Mouse (Mus musculus) intestine, embryonic 15.5 days (tissue): ENCODE data around the gene Gm37240. TPM values are rescaled to one million over a fixed set of nuclear protein-coding genes. Genes with fewer than 3 reads are reported as not detected.

Experiments
- ATAC-seq: fragments of 200-750 bp; cut with Nextera tagmentation; 2 replicates; pipeline ENCODE4 v1.8.0; 2017; ENCODE audit warnings: moderate TSS enrichment, moderate library complexity
- H3K27ac ChIP-seq: fragments of 300-500 bp; sonication (generic); 2 replicates; pipeline ENCODE4 v1.5.1; 2015; ENCODE audit warnings: mild to moderate bottlenecking, inconsistent platforms
- H3K27me3 ChIP-seq: fragments of 300-500 bp; sonication (generic); replicated peaks from 2 replicates; pipeline ENCODE4 v1.6.1; 2015; ENCODE audit warnings: inconsistent platforms
- H3K36me3 ChIP-seq: fragments of 300-500 bp; sonication (generic); 2 replicates; pipeline ENCODE4 v1.6.1; 2015; ENCODE audit warnings: inconsistent platforms
- H3K4me1 ChIP-seq: fragments of 300-500 bp; sonication (generic); replicated peaks from 2 replicates; pipeline ENCODE4 v1.6.1; 2015; ENCODE audit warnings: inconsistent platforms
- H3K4me2 ChIP-seq: fragments of 300-500 bp; sonication (generic); replicated peaks from 2 replicates; pipeline ENCODE4 v1.6.1; 2015; ENCODE audit warnings: mild to moderate bottlenecking, inconsistent platforms
- H3K4me3 ChIP-seq: fragments of 300-500 bp; sonication (generic); replicated peaks from 2 replicates; pipeline ENCODE4 v1.5.1; 2015; ENCODE audit warnings: inconsistent platforms
- H3K9ac ChIP-seq: fragments of 300-500 bp; sonication (generic); 2 replicates; pipeline ENCODE4 v1.6.1; 2015; ENCODE audit warnings: inconsistent platforms
- H3K9me3 ChIP-seq: fragments of 300-500 bp; sonication (generic); 2 replicates; pipeline ENCODE4 v1.6.1; 2016; ENCODE audit warnings: inconsistent platforms
- WGBS: fragments of 180-500 bp; shearing (Covaris S2); methylation state at CpG from one replicate; pipeline ENCODE4 v1.1.7; 2015; 5-methylcytosine and 5-hydroxymethylcytosine counted together
- polyA plus RNA-seq: library from polyadenylated mRNA; unstranded; fragments of >200 nt; fragmentation: Nextera tagmentation; extraction: Ambion mirVana; gene quantifications from 2 replicates; pipeline ENCODE4 v1.2.1, GENCODE M21; 2015

Gm37240 gene
- polyA plus RNA-seq, 1 experiment from 2014 or later = 6.5 TPM

DNA sequence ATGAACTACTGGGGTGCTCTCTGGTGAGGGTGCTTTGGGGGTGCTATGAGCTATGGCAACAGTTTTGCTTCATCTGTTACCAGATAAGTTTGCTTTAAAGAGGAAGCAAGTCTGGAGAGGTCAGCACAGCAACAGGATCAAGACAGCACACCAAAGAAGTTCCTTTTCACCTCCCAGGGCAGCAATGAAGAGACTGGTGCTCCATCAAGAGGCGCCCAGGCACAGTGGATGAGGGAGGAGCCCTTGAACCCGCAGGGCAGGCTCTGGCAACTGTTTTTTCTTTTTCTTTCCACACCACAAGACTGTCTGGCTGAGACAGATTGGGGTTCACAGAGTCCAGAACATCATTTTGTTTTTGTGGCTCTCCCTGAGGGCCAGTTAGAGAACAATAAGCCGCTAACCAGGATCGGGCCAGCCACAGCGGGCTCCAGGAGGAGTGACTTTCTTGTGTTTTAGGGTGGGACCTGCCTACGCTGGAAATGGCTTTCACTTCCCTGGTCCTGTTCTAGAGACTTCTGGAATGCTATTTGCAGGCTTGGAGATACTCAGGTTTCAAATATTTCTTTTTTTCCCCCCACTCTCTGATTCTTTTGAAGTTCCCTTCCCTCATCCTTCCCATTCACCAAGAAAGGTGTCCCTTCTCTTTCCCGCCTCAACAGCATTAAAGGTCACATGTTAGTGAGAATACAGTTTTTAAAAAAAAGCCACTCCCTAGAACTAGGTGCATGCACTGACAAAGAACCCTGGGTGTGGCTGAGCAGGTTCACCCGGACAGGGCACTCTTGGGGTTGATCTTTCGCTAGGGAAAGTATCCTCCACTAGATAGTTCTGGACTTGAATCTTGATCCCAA, 1241.9 kb downstream of the Gm37240 start:
- Histone ChIP-seq H3K9me3 (no peaks in the 10 kb centered on the region), H3K27ac (no peak overlapping the region), H3K27me3 (no peaks in the 10 kb centered on the region), H3K4me1 (peaks cover 4% of the 10 kb centered on the region; the same call in 1 of the 2 replicates), H3K4me2 (no peak overlapping the region), H3K36me3 (no peaks in the 10 kb centered on the region), H3K4me3 (no peak overlapping the region), H3K9ac (no peak overlapping the region)
- 77% methylated on average over 9 of the region's 9 CpGs for WGBS
- peak; percentile 79 for ATAC-seq

GRCm38 (mm10) chr3:84642942-84643341, 1244.4 kb downstream of the Gm37240 start:
- Histone ChIP-seq H3K27ac (no peak overlapping the region), H3K9ac (no peak overlapping the region), H3K27me3 (no peaks in the 10 kb centered on the region), H3K9me3 (no peaks in the 10 kb centered on the region), H3K36me3 (no peaks in the 10 kb centered on the region), H3K4me1 (peaks cover 18% of the 10 kb centered on the region), H3K4me2 (no peak overlapping the region), H3K4me3 (no peak overlapping the region)
- 56% methylated on average over 4 of the region's 4 CpGs for whole genome bisulfite sequencing
- no peak for ATAC-seq

- Histone ChIP-seq H3K4me2 (no peak overlapping the region), H3K4me1 (peaks cover 16% of the 10 kb centered on the region), H3K9me3 (no peaks in the 10 kb centered on the region), H3K4me3 (no peak overlapping the region), H3K27ac (no peak overlapping the region), H3K9ac (no peak overlapping the region), H3K36me3 (no peaks in the 10 kb centered on the region), H3K27me3 (no peaks in the 10 kb centered on the region)
- ATAC-seq = no peak
- 82% methylated on average over 2 of the region's 2 CpGs for WGBS
Observed at GRCm38 (mm10) chr3:84641391-84641790, 1245.9 kb downstream of the Gm37240 start.

DNA sequence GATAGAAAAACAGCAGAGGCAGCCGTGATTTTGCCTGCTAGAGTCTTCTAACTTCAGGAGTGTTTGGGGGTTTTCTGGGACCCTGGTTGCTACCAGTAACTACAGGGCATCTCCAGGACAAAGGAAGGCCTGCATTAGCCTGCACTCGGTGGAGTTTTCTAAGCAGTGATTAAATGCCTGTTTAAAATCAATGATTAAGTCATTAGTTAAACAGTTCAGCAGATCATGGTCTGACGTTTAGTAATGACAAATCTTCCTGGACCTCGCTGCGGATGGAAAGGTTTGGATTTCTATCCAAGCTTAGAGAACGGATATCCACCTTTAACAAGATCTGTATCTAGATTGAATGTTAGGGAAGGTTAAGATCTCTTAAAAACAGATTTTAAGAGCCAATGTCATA, 1246.8 kb downstream of the Gm37240 start:
- no peak overlapping the region for H3K4me3 ChIP-seq
- WGBS = 54% methylated on average over 6 of the region's 6 CpGs
- ATAC-seq = no peak
- no peaks in the 10 kb centered on the region for H3K9me3 ChIP-seq
- H3K27me3 ChIP-seq = no peaks in the 10 kb centered on the region
- no peak overlapping the region for H3K27ac ChIP-seq
- H3K36me3 ChIP-seq = no peaks in the 10 kb centered on the region
- no peak overlapping the region for H3K4me2 ChIP-seq
- peaks cover 13% of the 10 kb centered on the region for H3K4me1 ChIP-seq
- H3K9ac ChIP-seq = no peak overlapping the region

DNA sequence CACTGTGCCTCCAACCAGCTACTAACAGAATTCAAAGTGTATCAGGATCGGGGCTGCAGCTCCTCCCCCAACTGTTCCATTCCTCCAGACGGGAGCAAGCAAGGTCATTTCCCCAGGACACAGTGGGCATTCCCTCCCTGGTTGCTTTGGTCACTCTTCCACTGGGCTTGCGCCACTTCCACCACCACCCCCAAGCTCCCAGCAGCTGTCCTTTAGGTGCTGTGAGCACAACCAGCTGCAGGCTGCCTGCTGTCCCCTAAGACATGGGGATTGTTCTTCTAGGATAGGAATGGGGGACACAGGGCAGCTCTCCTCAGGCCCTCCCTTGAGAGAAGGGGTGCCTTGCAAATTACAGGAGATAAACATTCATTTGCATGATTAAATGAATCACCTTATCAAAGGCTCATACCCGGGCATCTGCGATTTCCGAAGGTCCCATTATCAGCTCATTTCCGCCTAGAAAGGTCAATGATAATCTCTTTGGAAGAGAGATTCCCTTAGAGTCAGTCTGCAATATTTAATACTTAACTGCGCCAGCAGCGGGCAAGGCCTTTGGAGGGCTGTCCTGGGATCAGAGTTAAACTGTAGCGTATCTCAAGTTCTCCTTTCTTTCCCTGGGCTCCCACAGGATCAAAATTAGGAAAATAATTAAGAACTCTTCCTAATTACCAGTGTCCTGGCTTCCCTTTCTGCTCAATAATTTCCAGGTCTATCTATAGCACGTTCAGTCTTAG, 1247.4 kb downstream of the Gm37240 start:
- no peak overlapping the region for H3K4me3 ChIP-seq
- H3K36me3 ChIP-seq = no peaks in the 10 kb centered on the region
- H3K27me3 ChIP-seq = no peaks in the 10 kb centered on the region
- peaks cover 13% of the 10 kb centered on the region for H3K4me1 ChIP-seq
- no peaks in the 10 kb centered on the region for H3K9me3 ChIP-seq
- WGBS = 37% methylated on average over 11 of the region's 11 CpGs
- no peak overlapping the region for H3K9ac ChIP-seq
- no peak for ATAC-seq
- H3K27ac ChIP-seq = peak overlapping the region; percentile 42
- no peak overlapping the region for H3K4me2 ChIP-seq

GRCm38 (mm10) chr3:84638858-84639257, 1248.5 kb downstream of the Gm37240 start:
- H3K9me3 ChIP-seq = no peaks in the 10 kb centered on the region
- H3K9ac ChIP-seq = no peak overlapping the region
- no peaks in the 10 kb centered on the region for H3K27me3 ChIP-seq
- H3K36me3 ChIP-seq = no peaks in the 10 kb centered on the region
- 79% methylated on average over 4 of the region's 4 CpGs for WGBS
- no peak overlapping the region for H3K4me3 ChIP-seq
- H3K4me2 ChIP-seq = no peak overlapping the region
- H3K4me1 ChIP-seq = peaks cover 13% of the 10 kb centered on the region
- peak; percentile 92 for ATAC-seq
- peak overlapping the region; percentile 90 for H3K27ac ChIP-seq

GRCm38 (mm10) chr3:84637890-84638578, 1249.3 kb downstream of the Gm37240 start:
- H3K9me3 ChIP-seq = no peaks in the 10 kb centered on the region
- H3K4me3 ChIP-seq = no peak overlapping the region
- ATAC-seq = peak; percentile 90
- WGBS = 45% methylated on average over 12 of the region's 12 CpGs
- no peak overlapping the region for H3K9ac ChIP-seq
- no peaks in the 10 kb centered on the region for H3K27me3 ChIP-seq
- no peak overlapping the region for H3K4me2 ChIP-seq
- H3K36me3 ChIP-seq = no peaks in the 10 kb centered on the region
- peak overlapping the region; percentile 90 for H3K27ac ChIP-seq
- H3K4me1 ChIP-seq = peaks cover 13% of the 10 kb centered on the region

- H3K9ac ChIP-seq = no peak overlapping the region
- H3K9me3 ChIP-seq = no peaks in the 10 kb centered on the region
- H3K4me3 ChIP-seq = no peak overlapping the region
- WGBS = 74% methylated on average over 6 of the region's 6 CpGs
- ATAC-seq = no peak
- no peaks in the 10 kb centered on the region for H3K27me3 ChIP-seq
- H3K4me2 ChIP-seq = no peak overlapping the region
- peaks cover 13% of the 10 kb centered on the region for H3K4me1 ChIP-seq
- H3K36me3 ChIP-seq = no peaks in the 10 kb centered on the region
- H3K27ac ChIP-seq = no peak overlapping the region
Observed at GRCm38 (mm10) chr3:84637095-84637494, 1250.2 kb downstream of the Gm37240 start.

DNA sequence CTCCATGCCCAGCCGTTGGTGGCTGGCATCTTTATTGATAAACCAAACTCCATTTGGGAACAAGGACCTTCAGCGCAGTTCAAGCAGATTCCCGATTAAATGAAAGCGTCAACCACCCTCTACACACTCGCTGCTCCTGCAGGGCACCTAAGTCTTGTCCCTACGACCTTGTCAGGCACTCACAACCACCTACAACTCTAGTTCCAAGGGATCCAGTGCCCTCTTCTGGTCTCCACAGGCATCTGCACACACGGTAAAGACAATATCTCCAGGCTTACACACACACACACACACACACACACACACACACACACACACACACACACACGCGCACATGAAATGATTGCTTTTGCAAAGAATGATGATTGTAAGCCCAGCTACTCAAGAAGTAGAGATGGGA, 1255.7 kb downstream of the Gm37240 start:
- no peak overlapping the region for H3K4me3 ChIP-seq
- H3K9me3 ChIP-seq = no peaks in the 10 kb centered on the region
- H3K36me3 ChIP-seq = no peaks in the 10 kb centered on the region
- no peak for ATAC-seq
- H3K4me2 ChIP-seq = no peak overlapping the region
- 95% methylated on average over 9 of the region's 9 CpGs for WGBS
- no peaks in the 10 kb centered on the region for H3K27me3 ChIP-seq
- no peak overlapping the region for H3K27ac ChIP-seq
- H3K4me1 ChIP-seq = no peaks in the 10 kb centered on the region
- H3K9ac ChIP-seq = no peak overlapping the region

GRCm38 (mm10) chr3:84622026-84622425, 1265.3 kb downstream of the Gm37240 start:
- Histone ChIP-seq H3K9ac (no peak overlapping the region), H3K4me2 (no peak overlapping the region), H3K27ac (no peak overlapping the region), H3K36me3 (no peaks in the 10 kb centered on the region), H3K9me3 (no peaks in the 10 kb centered on the region), H3K27me3 (no peaks in the 10 kb centered on the region), H3K4me3 (no peak overlapping the region), H3K4me1 (no peaks in the 10 kb centered on the region; the same call in 1 of the 2 replicates)
- ATAC-seq = no peak
- 24% methylated on average over 3 of the region's 3 CpGs for WGBS

- Histone ChIP-seq H3K4me2 (no peak overlapping the region), H3K27ac (no peak overlapping the region), H3K36me3 (no peaks in the 10 kb centered on the region), H3K9me3 (no peaks in the 10 kb centered on the region), H3K27me3 (no peaks in the 10 kb centered on the region), H3K4me1 (no peaks in the 10 kb centered on the region), H3K9ac (no peak overlapping the region), H3K4me3 (no peak overlapping the region)
- WGBS = 84% methylated on average over 6 of the region's 6 CpGs
- ATAC-seq = no peak
Observed at GRCm38 (mm10) chr3:84619725-84620124, 1267.6 kb downstream of the Gm37240 start.

DNA sequence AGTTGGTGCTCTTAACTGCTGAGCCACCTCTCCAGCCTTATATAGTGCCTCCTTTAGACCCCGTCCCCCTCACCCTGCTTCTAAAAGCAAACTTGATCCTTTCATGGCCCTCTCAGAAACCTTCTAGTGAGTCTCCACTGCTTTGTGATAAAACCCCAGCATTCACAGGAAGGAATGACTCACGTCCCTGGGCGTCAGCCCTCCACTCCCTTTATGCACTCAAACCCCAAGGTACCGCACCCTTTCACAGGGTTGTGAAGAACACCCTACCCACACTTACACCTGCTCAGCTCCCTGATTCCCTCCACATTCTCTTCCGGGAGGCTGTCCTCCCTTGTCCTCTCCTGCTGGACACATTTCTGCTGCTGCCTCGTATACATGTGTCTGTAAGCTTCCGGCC, 1268.3 kb downstream of the Gm37240 start:
- Histone ChIP-seq H3K27me3 (no peaks in the 10 kb centered on the region), H3K36me3 (no peaks in the 10 kb centered on the region), H3K4me3 (no peak overlapping the region), H3K27ac (no peak overlapping the region), H3K9me3 (no peaks in the 10 kb centered on the region), H3K9ac (no peak overlapping the region), H3K4me1 (no peaks in the 10 kb centered on the region), H3K4me2 (no peak overlapping the region)
- WGBS = 91% methylated on average over 7 of the region's 7 CpGs
- no peak for ATAC-seq
